Mouse (Mus musculus): ENCODE results near the gene Mfsd4b1. TPM values are rescaled to one million over a fixed set of nuclear protein-coding genes. Genes with fewer than 3 reads are reported as not detected.

The Mfsd4b1 gene
- polyA plus RNA-seq (2017; shearing (Covaris generic)): not detected

GRCm38 (mm10) chr10:40024554-40025428 lies at the start of gene Mfsd4b1:
Mfsd4b1 (minus strand) TSS chr10:40025268.

GRCm38 (mm10) chr10:39986466-39986865 lies 38.6 kb downstream of the Mfsd4b1 start, which contains the start of gene Mfsd4b5:
Mfsd4b5 (minus strand) TSS chr10:39986646.

GRCm38 (mm10) chr10:39959761-39960440 lies 65.2 kb downstream of the Mfsd4b1 start, which contains the start of gene Mfsd4b3:
Mfsd4b3 (minus strand) TSS chr10:39960153.

Other genes with a start within 250 kb of the Mfsd4b1 start
- gene Mfsd4b4, start 126.0 kb downstream of the Mfsd4b1 start, polyA plus RNA-seq (2017; shearing (Covaris generic)): 3.4 TPM
- not detected for gene Mfsd4b2, start 98.3 kb downstream of the Mfsd4b1 start, polyA plus RNA-seq (2017; shearing (Covaris generic))
- not detected for gene Mfsd4b3, start 65.1 kb downstream of the Mfsd4b1 start, polyA plus RNA-seq (2017; shearing (Covaris generic))
- gene Mfsd4b5, start 38.6 kb downstream of the Mfsd4b1 start, polyA plus RNA-seq (2017; shearing (Covaris generic)): 0.46 TPM
- 1.1 TPM for gene Slc16a10, start 117.0 kb upstream of the Mfsd4b1 start, polyA plus RNA-seq (2017; shearing (Covaris generic))
- 67.4 TPM for gene Rpf2, start 221.8 kb upstream of the Mfsd4b1 start, polyA plus RNA-seq (2017; shearing (Covaris generic))
- 101 TPM for gene Gtf3c6, start 232.8 kb upstream of the Mfsd4b1 start, polyA plus RNA-seq (2017; shearing (Covaris generic))

Data from CD4-positive, CD25-positive, alpha-beta regulatory T cell, adult 9 weeks (primary cell).